Mouse (Mus musculus) spleen, adult 2 months (tissue): ENCODE results near the gene Stxbp5l. TPM values are rescaled to one million over a fixed set of nuclear protein-coding genes. Genes with fewer than 3 reads are reported as not detected.

Experiments used
- DNase-seq, 2 experiments: peaks; one replicate each; pipeline versions ENCODE4 v3.0.0 to v3.0.0-alpha.2; 2012 to 2021; ENCODE audit warnings: low spot score in 2 of 2, low read depth in 1 of 2
- H3K27ac ChIP-seq: fragments of 200-500 bp; 2 replicates; pipeline ENCODE4 v1.5.1; 2012; ENCODE audit warnings: low read length, inconsistent platforms; ENCODE audit not compliant: insufficient read depth
- H3K27me3 ChIP-seq: fragments of 200-500 bp; 2 replicates; pipeline ENCODE4 v1.6.1; 2012; ENCODE audit warnings: mild to moderate bottlenecking, moderate library complexity, low read length, inconsistent platforms; ENCODE audit not compliant: control insufficient read depth, insufficient read depth
- H3K36me3 ChIP-seq: fragments of 200-500 bp; 2 replicates; pipeline ENCODE4 v1.6.1; 2012; ENCODE audit warnings: mild to moderate bottlenecking, low read length, inconsistent platforms; ENCODE audit not compliant: control insufficient read depth, insufficient read depth
- H3K4me1 ChIP-seq: fragments of 200-500 bp; 2 replicates; pipeline ENCODE4 v1.6.1; 2011; ENCODE audit warnings: inconsistent platforms; ENCODE audit not compliant: control insufficient read depth, insufficient read depth, insufficient read length
- H3K4me3 ChIP-seq: fragments of 200-500 bp; 2 replicates; pipeline ENCODE4 v1.5.1; 2011; ENCODE audit warnings: mild to moderate bottlenecking, inconsistent platforms; ENCODE audit not compliant: insufficient read depth, insufficient read length; ENCODE audit errors: extremely low read depth
- CTCF ChIP-seq: fragments of 200-500 bp; IDR thresholded peaks from 2 replicates; pipeline ENCODE4 v1.5.1; 2011; ENCODE audit warnings: mild to moderate bottlenecking, inconsistent platforms; ENCODE audit not compliant: insufficient read depth, insufficient read length, insufficient replicate concordance; ENCODE audit errors: extremely low read depth
- POLR2A ChIP-seq: fragments of 200-500 bp; IDR thresholded peaks from 2 replicates; pipeline ENCODE4 v1.6.1; 2011; ENCODE audit warnings: low read depth, low read length, inconsistent platforms
- WGBS: fragments of 180-500 bp; shearing (Covaris S2); methylation state at CpG from one replicate; pipeline ENCODE4 v1.1.7; 2018; 5-methylcytosine and 5-hydroxymethylcytosine counted together
- polyA plus RNA-seq: library from polyadenylated mRNA; depleted of rRNA; stranded (reverse); fragments of >200 nt; gene quantifications from 2 replicates; pipeline ENCODE4 v1.2.3, GENCODE M21; 2012; rRNA removed

Stxbp5l gene
- polyA plus RNA-seq, result not detected in 2 replicates

DNA sequence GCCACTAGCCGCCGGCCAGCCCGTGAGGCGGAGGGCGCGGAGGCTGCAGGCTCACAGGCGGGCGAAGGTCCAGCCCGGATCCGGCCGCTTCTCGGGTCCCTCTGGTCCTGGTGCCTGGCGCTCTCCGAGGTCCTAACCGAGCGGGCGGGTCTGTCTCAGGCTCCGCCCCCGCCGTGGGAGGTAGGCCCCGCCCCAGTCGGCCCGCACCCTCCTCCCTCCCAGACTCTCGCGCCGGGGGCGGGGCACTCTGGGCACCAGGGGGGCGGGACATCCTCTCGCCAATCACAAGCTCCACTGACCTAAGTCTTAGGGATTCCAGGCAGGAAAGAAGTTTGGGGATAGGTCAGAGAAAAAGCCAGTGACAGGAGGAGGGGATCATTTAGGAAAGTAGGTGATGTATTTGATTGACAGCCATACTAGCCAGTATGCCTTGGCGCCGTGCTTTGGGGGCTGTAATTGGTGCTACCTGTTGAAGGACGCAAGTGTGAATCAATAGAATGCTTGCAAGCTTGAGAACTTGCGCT, at the start of gene Stxbp5l:
Gene Stxbp5l, minus strand, starts transcription at position 142 of the 524 bp plus-strand sequence.
- Histone ChIP-seq H3K4me3 (no peak within 1 kb of the TSS; the same call in 1 of the 2 replicates), H3K27ac (no peak within 1 kb of the TSS), H3K4me1 (peaks cover 3% of the 10 kb centered on the region; the same call in 1 of the 2 replicates), H3K36me3 (no peaks in the 10 kb centered on the region), H3K27me3 (0 out of 2 replicates have a peak, but pooled peaks cover 5% of the 10 kb centered on the region)
- WGBS, result 3% methylated on average over 31 of the region's 33 CpGs
- no peak for TF ChIP-seq POLR2A
- TF ChIP-seq CTCF, result no peak
- peak in 1 of 2 experiments; percentile 3 for DNase-seq

GRCm38 (mm10) chr16:37433418-37434204, 48.8 kb upstream of the Stxbp5l start:
- Histone ChIP-seq H3K4me3 (no peak overlapping the region), H3K27me3 (no peaks in the 10 kb centered on the region), H3K36me3 (no peaks in the 10 kb centered on the region), H3K27ac (no peak overlapping the region), H3K4me1 (no peaks in the 10 kb centered on the region)
- WGBS, result 71% methylated on average over 5 of the region's 5 CpGs
- no peak for TF ChIP-seq CTCF
- TF ChIP-seq POLR2A, result no peak
- DNase-seq, result no peak

DNA sequence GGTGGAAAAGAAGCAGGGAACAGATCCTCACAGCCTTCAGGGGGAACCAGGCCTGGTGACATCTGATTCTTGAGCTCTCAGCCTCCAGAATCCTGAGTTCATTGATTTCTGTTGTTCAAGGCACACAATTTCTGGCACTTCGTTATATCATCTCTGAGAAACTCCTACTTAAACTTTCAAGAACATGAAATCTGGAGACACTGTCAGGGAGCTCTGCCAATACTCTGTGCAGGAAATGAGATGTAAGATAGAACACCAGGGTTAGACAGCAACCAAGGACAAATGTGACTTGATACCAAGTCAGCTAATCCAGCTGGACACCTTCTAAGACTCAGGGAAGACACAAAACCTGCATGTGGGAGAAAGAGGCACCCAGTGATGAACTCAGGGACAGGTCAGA, 40.7 kb upstream of the Stxbp5l start:
- Histone ChIP-seq H3K4me1 (no peaks in the 10 kb centered on the region), H3K4me3 (no peak overlapping the region), H3K27ac (no peak overlapping the region), H3K36me3 (no peaks in the 10 kb centered on the region), H3K27me3 (no peaks in the 10 kb centered on the region)
- no peak for DNase-seq
- no peak for TF ChIP-seq POLR2A
- no peak for TF ChIP-seq CTCF
- 56% methylated on average over 1 of the region's 1 CpGs for WGBS

DNA sequence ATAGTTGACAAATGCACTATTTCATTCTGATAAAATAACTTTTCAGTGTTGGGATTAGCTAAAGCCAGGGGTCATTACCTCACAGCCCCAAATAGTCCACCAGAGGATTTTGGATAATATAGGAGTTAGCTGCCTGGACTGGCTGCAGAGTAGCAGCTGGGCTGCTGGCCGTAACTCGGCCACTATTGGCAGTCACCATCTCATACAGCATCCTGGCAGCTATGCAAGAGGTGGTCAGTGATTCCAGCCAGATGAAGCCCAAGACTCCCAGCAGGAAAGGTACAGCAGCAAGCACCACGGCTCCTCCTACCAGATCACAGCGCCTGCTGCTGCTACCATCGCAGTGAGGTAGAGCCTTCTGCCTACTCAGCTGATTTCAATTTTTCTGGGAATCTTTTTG, 38.1 kb upstream of the Stxbp5l start:
- H3K27me3 ChIP-seq, result no peaks in the 10 kb centered on the region
- DNase-seq, result no peak
- no peaks in the 10 kb centered on the region for H3K36me3 ChIP-seq
- H3K4me1 ChIP-seq, result no peaks in the 10 kb centered on the region
- H3K27ac ChIP-seq, result no peak overlapping the region
- TF ChIP-seq CTCF (no peak), POLR2A (no peak)
- H3K4me3 ChIP-seq, result no peak overlapping the region
- 82% methylated on average over 5 of the region's 5 CpGs for WGBS

DNA sequence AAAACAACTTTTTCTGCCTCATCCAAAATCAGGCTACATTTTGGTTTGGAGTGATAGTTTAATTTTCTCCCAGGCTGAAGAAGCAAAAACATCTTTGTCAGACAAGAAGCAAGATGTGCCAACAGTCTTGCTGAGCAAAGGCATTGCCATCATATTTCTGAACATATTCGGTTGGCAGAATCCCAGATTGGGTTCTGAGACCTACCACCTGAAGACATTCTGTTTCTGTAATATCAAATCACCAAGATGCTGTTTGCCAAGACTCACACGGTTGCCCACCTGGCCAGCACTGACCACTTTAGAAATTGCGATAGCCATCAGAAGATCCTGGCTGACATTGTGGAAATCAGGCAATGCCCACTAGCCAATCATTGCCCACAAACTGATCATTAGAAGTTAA, 37.1 kb upstream of the Stxbp5l start:
- Histone ChIP-seq H3K4me1 (no peaks in the 10 kb centered on the region), H3K27me3 (no peaks in the 10 kb centered on the region), H3K4me3 (no peak overlapping the region), H3K27ac (no peak overlapping the region), H3K36me3 (no peaks in the 10 kb centered on the region)
- WGBS, result 86% methylated on average over 3 of the region's 3 CpGs
- TF ChIP-seq POLR2A, result no peak
- no peak for TF ChIP-seq CTCF
- no peak for DNase-seq

DNA sequence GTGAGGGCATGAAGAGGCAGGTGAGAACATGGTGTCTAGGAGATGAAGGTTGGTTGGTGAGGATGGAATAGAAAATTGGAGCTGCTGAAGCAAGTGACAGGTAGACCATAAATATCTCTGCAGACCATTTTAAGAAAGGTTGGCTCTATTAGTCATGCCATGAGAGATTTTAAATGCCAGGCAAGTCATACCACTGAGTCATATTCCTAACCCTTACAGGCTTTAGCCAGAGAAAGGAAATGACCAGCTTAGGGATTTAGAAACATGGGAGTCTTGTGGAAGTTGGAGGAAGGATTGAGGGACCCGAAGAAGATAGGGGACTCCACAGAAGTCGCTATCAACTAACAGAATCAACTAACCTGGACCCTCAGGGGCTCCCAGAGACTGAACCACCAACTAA, 35.8 kb upstream of the Stxbp5l start:
- Histone ChIP-seq H3K36me3 (no peaks in the 10 kb centered on the region), H3K4me3 (no peak overlapping the region), H3K27ac (no peak overlapping the region), H3K27me3 (no peaks in the 10 kb centered on the region), H3K4me1 (no peaks in the 10 kb centered on the region)
- DNase-seq, result no peak
- 79% methylated on average over 2 of the region's 2 CpGs for WGBS
- TF ChIP-seq CTCF (no peak), POLR2A (no peak)

GRCm38 (mm10) chr16:37405536-37405935, 20.8 kb upstream of the Stxbp5l start:
- no peak overlapping the region for H3K4me3 ChIP-seq
- no peak overlapping the region for H3K27ac ChIP-seq
- H3K4me1 ChIP-seq, result no peaks in the 10 kb centered on the region
- no peaks in the 10 kb centered on the region for H3K27me3 ChIP-seq
- no peak for TF ChIP-seq CTCF
- no peak for TF ChIP-seq POLR2A
- H3K36me3 ChIP-seq, result no peaks in the 10 kb centered on the region
- 86% methylated on average over 4 of the region's 4 CpGs for WGBS
- no peak for DNase-seq
